Mouse (Mus musculus): ENCODE measurements at regions not wholly inside any gene's neighbourhood (a gene's known extent, or its start where the extent isn't known, plus 50 kb on each side); places are given as distances from the start of the nearest gene placed in this dataset.

DNA sequence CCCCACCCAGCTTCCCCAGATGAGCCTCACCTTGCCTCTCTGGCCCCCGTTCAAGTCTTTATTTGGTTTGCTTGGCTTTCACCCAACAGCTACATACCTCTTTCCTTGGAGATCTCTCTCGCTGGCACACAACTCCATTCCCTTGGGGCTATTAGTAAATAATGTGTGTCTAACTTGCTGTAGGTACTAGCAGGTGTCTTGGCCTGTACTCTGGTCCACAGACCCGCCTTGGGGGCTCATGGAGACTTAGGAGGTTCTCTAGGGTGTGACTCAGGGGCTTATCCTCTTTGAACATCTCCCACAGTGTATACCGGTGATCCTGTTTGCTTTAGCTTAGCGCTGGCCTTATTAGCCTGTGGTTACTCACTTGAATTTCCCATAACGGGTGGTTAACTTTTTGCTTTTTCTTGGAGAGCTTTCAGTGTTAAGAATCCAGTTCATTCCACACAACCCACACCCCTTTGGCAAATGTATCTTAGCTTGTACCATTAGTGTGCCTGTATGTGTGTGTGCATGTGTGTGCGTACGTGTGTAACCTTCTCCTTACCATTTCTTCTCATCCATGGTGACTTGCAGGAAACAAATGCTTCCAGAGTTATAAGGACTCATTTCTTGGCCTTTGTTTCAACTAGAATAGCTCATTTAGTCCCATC lies 67.3 kb upstream of the Map4k3 start:
- no peak for DNase-seq (ENCODE audit: extremely low spot score)

DNA sequence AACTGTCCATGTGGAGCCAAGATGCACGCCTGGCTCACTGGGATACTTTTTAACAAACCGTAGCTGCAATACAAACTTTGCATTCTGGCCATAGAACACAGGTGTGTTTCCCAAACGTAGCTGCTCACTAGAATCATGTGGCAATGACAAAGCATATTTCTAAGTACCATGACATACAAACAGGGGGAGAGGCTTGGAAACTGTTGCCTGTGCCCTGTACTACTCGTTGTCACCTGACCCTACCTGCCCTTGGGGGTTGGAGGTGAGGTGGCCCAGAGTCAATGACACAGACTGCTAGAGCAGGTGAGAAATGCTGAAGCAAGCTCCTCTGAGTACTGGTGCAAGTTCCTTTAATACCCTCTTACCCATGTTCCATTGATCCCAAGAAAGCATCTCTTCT lies 64.3 kb upstream of the Map4k3 start:
- DNase-seq (ENCODE audit: extremely low spot score) = no peak

DNA sequence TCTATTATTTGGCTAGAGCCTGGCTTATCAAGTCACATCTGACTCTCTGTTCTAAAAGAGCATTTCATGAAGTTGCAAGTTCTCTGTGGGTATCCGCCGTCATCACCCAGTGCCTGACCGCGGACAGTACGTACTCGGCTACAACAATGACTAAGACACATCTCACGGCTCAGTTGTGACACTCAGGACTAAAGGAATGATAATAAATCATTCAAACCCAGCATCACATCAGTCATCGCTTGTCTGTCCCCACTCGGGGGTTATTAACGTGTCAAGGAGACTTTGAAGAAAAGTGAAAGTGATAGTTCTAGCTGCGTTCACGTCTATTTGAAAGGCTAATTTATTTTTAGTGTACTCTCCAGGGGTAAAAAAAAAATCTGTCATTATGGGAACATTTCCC lies 61.4 kb upstream of the Map4k3 start:
- no peak for DNase-seq (ENCODE audit: extremely low spot score)

DNA sequence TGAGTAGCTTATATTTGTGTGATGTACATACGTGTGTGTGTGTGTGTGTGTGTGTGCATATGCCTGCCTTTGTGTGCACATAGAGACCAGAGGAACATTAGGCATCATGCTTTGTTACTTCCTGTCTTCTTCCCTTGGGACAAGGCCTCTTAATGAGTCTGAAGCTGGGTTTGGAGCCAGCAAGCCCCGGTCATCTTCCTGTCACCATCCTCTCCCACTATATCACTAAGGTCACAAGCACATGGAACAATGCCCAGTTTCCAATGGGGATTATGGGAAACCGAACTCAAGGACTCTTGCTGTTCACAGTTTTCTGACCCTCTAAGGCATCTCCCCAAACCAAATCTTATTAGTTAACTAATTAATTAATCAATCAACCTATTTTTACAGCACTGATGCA lies 60.7 kb upstream of the Map4k3 start:
- no peak for DNase-seq (ENCODE audit: extremely low spot score)

DNA sequence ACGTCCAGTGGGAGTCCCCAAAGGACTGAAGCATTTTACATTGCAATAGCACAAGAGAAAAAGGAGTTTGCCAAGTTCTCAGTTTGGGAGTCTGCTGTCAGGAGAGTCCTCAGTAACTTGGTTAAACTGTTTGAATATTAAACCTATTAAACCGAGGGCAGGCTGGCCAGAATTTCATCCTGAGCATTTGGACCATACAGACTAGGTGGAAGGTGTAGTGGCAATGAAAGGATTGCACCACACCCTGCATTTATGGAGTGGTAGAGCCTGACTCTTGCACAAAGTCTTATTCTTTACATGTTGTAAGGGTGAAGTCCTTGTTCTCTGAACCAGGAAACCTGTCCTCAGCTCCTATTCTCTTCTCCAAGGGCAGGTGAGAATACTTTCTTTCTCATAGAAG lies 58.6 kb upstream of the Map4k3 start:
- no peak for DNase-seq (ENCODE audit: extremely low spot score)

DNA sequence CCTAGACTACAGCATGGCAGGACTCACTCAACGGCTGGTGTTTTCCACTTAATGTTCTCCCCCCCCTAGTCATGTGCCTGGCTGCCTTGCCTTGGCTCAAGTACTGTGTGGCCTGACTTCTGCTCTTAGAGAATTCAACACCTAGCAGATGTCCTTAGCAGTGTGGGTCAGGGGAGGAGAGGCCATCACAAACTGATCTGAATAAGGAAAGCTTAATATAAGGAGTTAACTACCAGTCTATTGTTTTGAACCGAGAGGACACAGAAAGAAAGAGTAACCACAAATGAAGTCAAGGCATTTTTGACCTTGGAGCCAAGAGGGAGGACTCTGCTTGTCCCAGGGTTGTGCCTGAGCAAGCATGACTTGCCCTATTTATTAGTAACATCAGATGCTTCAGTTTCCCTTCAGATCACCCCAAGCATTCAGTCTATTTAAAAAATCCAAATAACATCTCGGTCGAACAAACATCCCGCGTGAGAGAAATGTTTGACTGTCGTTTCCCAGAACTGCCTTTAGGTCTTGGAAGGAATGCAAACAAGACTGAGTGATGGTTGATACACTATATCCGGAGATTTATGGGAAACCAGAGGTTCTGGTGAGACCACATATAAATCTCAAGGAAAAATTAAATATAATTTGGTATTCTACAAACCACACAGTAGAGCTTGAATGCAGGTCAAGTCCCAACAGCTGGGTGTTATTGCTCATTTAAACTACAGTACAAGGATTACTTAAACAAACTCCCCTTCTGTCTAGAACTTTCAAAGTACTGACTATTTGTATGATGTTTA lies 58.0 kb upstream of the Map4k3 start:
- DNase-seq (ENCODE audit: extremely low spot score) = no peak

DNA sequence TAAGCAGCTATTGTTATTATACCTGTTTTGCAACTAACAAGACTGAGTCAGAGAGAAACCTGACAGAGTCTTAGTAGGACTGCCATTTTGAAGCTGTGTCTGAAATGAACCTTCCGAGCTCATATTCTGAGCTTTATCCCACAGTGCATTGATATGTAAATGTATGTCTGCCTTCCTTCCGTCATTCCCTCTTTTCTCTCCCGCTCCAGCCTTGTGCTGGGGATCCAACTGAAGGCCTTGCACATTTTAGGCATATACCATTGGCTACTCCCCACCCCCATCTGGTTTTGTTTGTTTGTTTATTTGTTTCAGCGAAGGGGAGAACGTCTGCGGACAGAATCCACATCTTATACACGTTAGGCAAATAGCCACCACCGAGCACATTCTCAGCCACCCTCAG lies 57.2 kb upstream of the Map4k3 start:
- DNase-seq (ENCODE audit: extremely low spot score) = no peak

DNA sequence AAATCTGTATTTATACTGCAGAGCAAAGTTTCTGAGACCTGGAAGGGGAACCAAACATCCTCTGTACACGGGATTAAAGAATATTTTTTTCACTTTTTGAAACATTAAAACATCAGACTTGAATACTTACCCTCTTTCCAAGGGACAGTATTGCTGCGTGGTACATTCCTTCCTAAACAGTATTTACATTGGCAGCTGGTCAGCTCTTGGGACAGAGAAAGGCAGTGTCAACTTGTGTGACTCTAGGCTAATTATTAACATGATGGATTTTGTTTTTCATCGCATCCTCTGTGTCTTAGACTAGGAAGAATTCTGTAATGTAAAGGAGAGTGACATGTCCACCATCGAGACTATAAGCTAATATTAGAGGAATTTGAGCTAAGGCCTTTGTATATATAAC lies 56.8 kb upstream of the Map4k3 start:
- DNase-seq (ENCODE audit: extremely low spot score) = no peak

DNA sequence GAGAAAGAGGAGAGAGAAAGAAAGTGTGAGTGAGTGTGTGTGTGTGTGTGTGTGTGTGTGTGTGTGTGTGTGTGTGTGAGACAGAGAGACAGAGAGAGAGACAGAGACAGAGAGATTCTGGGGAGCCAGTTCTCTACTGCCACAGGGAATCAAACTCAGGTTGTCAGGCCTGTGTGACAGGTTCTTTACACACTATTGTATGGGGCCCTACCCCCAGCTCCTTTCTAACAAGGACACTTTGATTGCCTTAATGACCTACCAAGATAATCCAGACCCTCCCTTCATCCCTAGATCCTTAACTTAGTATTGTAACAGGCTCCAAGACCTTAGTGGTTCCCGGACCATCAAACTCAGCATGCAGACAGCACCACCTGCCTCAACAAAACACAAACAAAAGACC lies 53.9 kb upstream of the Map4k3 start:
- DNase-seq (ENCODE audit: extremely low spot score) = no peak

DNA sequence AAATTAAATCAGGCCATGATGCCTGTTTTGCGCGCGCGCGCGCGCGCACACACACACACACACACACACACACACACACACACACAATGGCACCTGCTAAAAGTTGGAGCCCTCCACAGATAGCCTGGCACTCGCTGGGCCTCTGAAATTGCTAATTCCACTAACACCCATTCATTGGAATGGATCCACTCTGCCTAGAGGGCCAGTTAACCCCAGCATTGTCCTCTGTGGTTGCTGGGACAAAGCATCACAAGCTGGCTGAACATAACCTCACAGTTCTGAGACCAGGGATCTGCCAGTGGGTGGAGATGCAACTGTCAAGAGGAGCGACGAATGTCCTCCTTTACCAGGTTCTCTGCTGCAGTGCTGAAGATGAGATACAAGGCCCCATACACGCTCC lies 53.3 kb upstream of the Map4k3 start:
- DNase-seq (ENCODE audit: extremely low spot score) = no peak

DNA sequence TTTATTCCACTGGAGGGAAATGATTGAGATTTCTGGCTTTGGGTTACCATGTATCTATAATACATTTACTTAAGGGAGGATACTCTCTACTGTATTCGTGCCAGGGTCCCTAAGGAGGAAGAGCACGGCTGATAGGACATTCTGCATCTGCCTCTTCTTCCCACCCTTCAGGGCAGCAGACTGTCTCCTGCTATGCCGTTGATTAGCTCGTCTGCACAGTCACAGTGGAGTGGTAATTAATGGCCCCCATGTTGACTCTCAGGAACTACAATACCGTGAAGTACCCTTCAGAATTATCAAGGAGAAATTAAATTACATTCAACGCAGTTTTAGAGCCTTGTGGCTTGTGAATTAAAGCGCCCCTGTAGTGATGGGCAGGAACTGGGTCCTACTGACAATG lies 52.0 kb upstream of the Map4k3 start:
- no peak for DNase-seq (ENCODE audit: extremely low spot score)

DNA sequence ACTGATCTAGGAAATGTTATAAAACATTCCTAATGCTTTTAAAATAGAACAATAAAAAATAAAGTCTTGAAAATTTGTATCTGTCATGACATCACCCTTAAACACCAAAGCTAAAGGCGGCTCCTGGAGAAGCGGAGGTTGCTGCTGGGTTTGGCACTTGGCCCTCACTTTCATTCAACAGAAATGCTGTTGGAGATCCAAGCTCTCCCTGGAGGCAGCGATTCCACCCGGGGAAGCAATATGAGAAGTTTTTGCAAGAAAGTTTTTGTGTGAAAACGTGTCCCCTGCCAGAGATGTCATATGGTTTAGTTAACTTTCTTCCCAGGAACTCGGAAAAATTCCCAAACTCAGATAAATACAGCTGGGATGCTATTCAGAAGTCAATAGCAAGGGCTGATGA lies 51.5 kb upstream of the Map4k3 start:
- DNase-seq (ENCODE audit: extremely low spot score) = no peak
